Mouse (Mus musculus) ES-Bruce4 (cell line): Measurements from ENCODE around the gene Thbs1.

Experiments
- CTCF ChIP-seq: IDR thresholded peaks from one replicate; pipeline ENCODE4 v1.8.1; 2011; ENCODE audit warnings: low read depth, low read length
- EP300 ChIP-seq: IDR thresholded peaks from 2 replicates; pipeline ENCODE4 v1.6.1; 2011; ENCODE audit warnings: low read depth, low read length; ENCODE audit not compliant: insufficient read depth
- POLR2A ChIP-seq: IDR thresholded peaks from one replicate; pipeline ENCODE4 v1.8.1; 2011; ENCODE audit warnings: low read length; ENCODE audit not compliant: insufficient read depth

GRCm38 (mm10) chr2:118117401-118117800 is 5.7 kb downstream of the Thbs1 start:
- TF ChIP-seq CTCF, result no peak
- TF ChIP-seq EP300, result no peak
- no peak for TF ChIP-seq POLR2A
